Mouse (Mus musculus) small intestine, adult 2 months (tissue): Measurements from ENCODE around the gene Jade1.

Experiments
- CTCF ChIP-seq: fragments of 200-500 bp; IDR thresholded peaks from 2 replicates; pipeline ENCODE4 v1.5.1; 2012; ENCODE audit warnings: low read depth, mild to moderate bottlenecking, control low read depth, inconsistent platforms, low read length, moderate library complexity, mixed read lengths; ENCODE audit not compliant: insufficient replicate concordance, insufficient read length; ENCODE audit errors: extremely low read depth
- POLR2A ChIP-seq: fragments of 200-500 bp; IDR thresholded peaks from 2 replicates; pipeline ENCODE4 v1.6.1; 2012; ENCODE audit warnings: low read depth, mild to moderate bottlenecking, control low read depth, inconsistent platforms, low read length, moderate library complexity

GRCm38 (mm10) chr3:41589246-41589914, 33.8 kb downstream of the Jade1 start:
- TF ChIP-seq CTCF (no peak), POLR2A (no peak)
